Mouse (Mus musculus): ENCODE measurements around the gene Otud7a.

- TF ChIP-seq CTCF (IDR thresholded peaks at IDR 0.05; ENCODE audit: low read depth) (no peak), EP300 (IDR thresholded peaks at IDR 0.05; ENCODE audit: low read depth) (no peak)
These were observed 274.8 kb downstream of the Otud7a start for GRCm38 (mm10) chr7:63719183-63719944.
